Mouse (Mus musculus): ENCODE measurements at regions not wholly inside any gene's neighbourhood (a gene's known extent, or its start where the extent isn't known, plus 50 kb on each side); places are given as distances from the start of the nearest gene placed in this dataset.

DNA sequence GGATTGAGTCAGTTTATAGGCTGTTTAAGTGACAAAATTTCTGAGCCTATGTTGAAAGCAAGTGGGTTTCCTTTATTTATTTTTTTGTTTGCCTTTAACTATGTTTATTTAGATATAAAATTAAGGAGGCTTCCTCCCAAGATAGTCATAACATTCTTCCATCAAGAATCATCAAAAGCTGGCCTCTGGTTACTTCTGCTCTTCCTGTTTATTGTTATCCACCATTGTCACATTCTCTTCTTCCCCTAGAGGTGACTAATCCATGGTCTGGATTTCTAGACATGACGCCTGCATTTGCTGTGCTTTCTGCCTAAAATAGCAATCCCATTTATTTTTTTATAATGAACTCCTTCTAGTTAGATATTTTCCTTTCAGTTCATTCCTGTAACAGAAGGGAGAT lies 259.3 kb upstream of the Gm21798 start:
- H3K36me3 ChIP-seq (replicated peaks; ENCODE audit: insufficient read depth, low read length): no peaks in the 10 kb centered on the region
- H3K4me2 ChIP-seq (ENCODE audit: low read depth, low read length): no peak overlapping the region
- H3K4me3 ChIP-seq (ENCODE audit: low read depth, low read length): no peak overlapping the region
- no peaks in the 10 kb centered on the region for H3K9me3 ChIP-seq (ENCODE audit: low read length)
- DNase-seq: no peak
- H3K9ac ChIP-seq (replicated peaks): no peak overlapping the region
- no peak for TF ChIP-seq EP300 (IDR thresholded peaks at IDR 0.05; ENCODE audit: low read depth)
- no peaks in the 10 kb centered on the region for H3K27me3 ChIP-seq (ENCODE audit: insufficient read depth, low read length)
- ATAC-seq: no peak
- no peaks in the 10 kb centered on the region for H3K4me1 ChIP-seq (ENCODE audit: insufficient read depth)
- WGBS (ENCODE audit: insufficient replicate concordance): 59% methylated on average over 1 of the region's 1 CpGs
- no peak overlapping the region for H3K27ac ChIP-seq (ENCODE audit: low read depth)

DNA sequence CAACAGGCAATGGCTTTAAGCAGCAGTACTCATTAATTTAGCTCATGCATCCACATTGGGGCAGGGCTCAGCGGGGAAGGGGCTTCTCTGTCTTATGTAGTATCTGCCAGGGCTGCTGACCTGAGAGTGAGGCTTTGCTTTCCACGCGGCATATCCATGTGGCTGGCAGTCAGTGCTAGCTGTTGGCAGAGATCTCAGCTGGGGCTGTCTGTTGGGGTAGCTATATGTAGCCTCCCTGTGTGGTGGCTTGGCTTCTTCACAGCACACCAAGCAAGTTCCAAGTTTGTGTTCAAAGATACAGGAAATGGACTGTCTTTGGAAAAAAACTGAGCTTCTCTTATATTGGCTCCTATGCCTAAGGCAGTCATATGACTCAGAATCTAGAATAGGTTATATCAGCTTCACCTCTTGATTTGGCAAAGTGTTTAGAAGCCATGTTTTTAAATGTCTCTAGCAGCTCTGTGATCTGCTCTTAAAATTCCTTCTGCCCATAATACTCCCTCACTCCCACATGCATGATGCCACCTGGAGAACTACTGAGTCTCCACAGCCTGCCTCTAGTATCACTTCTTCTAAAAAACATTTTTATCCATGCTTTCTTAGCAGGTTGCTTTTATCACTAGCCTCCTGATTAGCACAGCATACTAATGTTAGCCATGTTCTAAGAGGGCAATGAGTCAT lies 254.9 kb upstream of the Gm21798 start:
- no peaks in the 10 kb centered on the region for H3K4me1 ChIP-seq (ENCODE audit: insufficient read depth)
- no peak for DNase-seq
- H3K9me3 ChIP-seq (ENCODE audit: low read length): no peaks in the 10 kb centered on the region
- ATAC-seq: no peak
- no peak overlapping the region for H3K27ac ChIP-seq (ENCODE audit: low read depth)
- no peak overlapping the region for H3K9ac ChIP-seq (replicated peaks)
- no peak overlapping the region for H3K4me3 ChIP-seq (ENCODE audit: low read depth, low read length)
- WGBS (ENCODE audit: insufficient replicate concordance): 60% methylated on average over 3 of the region's 3 CpGs
- no peak for TF ChIP-seq CTCF (IDR thresholded peaks at IDR 0.05; ENCODE audit: low read depth)
- TF ChIP-seq EP300 (IDR thresholded peaks at IDR 0.05; ENCODE audit: low read depth): no peak
- no peaks in the 10 kb centered on the region for H3K27me3 ChIP-seq (ENCODE audit: insufficient read depth, low read length)
- no peaks in the 10 kb centered on the region for H3K36me3 ChIP-seq (replicated peaks; ENCODE audit: insufficient read depth, low read length)
- no peak overlapping the region for H3K4me2 ChIP-seq (ENCODE audit: low read depth, low read length)

GRCm38 (mm10) chr15:64564703-64565102 lies 252.8 kb upstream of the Gm21798 start:
- DNase-seq: no peak

GRCm38 (mm10) chr15:64576891-64577535 lies 240.5 kb upstream of the Gm21798 start:
- no peak for DNase-seq
- no peaks in the 10 kb centered on the region for H3K9me3 ChIP-seq (ENCODE audit: low read length)
- no peak overlapping the region for H3K4me3 ChIP-seq (ENCODE audit: low read depth, low read length)
- no peaks in the 10 kb centered on the region for H3K27me3 ChIP-seq (ENCODE audit: insufficient read depth, low read length)
- H3K36me3 ChIP-seq (replicated peaks; ENCODE audit: insufficient read depth, low read length): no peaks in the 10 kb centered on the region
- 71% methylated on average over 1 of the region's 1 CpGs for WGBS (ENCODE audit: insufficient replicate concordance)
- no peak overlapping the region for H3K9ac ChIP-seq (replicated peaks)
- H3K27ac ChIP-seq (ENCODE audit: low read depth): no peak overlapping the region
- no peak for ATAC-seq
- H3K4me2 ChIP-seq (ENCODE audit: low read depth, low read length): no peak overlapping the region
- no peaks in the 10 kb centered on the region for H3K4me1 ChIP-seq (ENCODE audit: insufficient read depth)
- TF ChIP-seq EP300 (IDR thresholded peaks at IDR 0.05; ENCODE audit: low read depth) (no peak), CTCF (IDR thresholded peaks at IDR 0.05; ENCODE audit: low read depth) (no peak)

More at GRCm38 (mm10) chr15:64564703-64565102, 252.8 kb upstream of the Gm21798 start:
- ATAC-seq: no peak
- Histone ChIP-seq H3K27me3 (ENCODE audit: insufficient read depth, low read length) (no peaks in the 10 kb centered on the region), H3K27ac (ENCODE audit: low read depth) (no peak overlapping the region), H3K9ac (replicated peaks) (no peak overlapping the region), H3K4me1 (ENCODE audit: insufficient read depth) (no peaks in the 10 kb centered on the region), H3K9me3 (ENCODE audit: low read length) (no peaks in the 10 kb centered on the region), H3K36me3 (replicated peaks; ENCODE audit: insufficient read depth, low read length) (no peaks in the 10 kb centered on the region), H3K4me3 (ENCODE audit: low read depth, low read length) (no peak overlapping the region), H3K4me2 (ENCODE audit: low read depth, low read length) (no peak overlapping the region)
- no peak for TF ChIP-seq CTCF (IDR thresholded peaks at IDR 0.05; ENCODE audit: low read depth)
- no peak for TF ChIP-seq EP300 (IDR thresholded peaks at IDR 0.05; ENCODE audit: low read depth)
- WGBS (ENCODE audit: insufficient replicate concordance): 74% methylated on average over 3 of the region's 3 CpGs

- H3K4me3 ChIP-seq (ENCODE audit: low read depth, low read length): no peak overlapping the region
- no peaks in the 10 kb centered on the region for H3K27me3 ChIP-seq (ENCODE audit: insufficient read depth, low read length)
- ATAC-seq (no peak), DNase-seq (no peak)
- H3K4me2 ChIP-seq (ENCODE audit: low read depth, low read length): no peak overlapping the region
- H3K27ac ChIP-seq (ENCODE audit: low read depth): no peak overlapping the region
- 53% methylated on average over 4 of the region's 4 CpGs for WGBS (ENCODE audit: insufficient replicate concordance)
- H3K9ac ChIP-seq (replicated peaks): no peak overlapping the region
- TF ChIP-seq EP300 (IDR thresholded peaks at IDR 0.05; ENCODE audit: low read depth) (no peak), CTCF (IDR thresholded peaks at IDR 0.05; ENCODE audit: low read depth) (no peak)
- no peaks in the 10 kb centered on the region for H3K36me3 ChIP-seq (replicated peaks; ENCODE audit: insufficient read depth, low read length)
- no peaks in the 10 kb centered on the region for H3K9me3 ChIP-seq (ENCODE audit: low read length)
- no peaks in the 10 kb centered on the region for H3K4me1 ChIP-seq (ENCODE audit: insufficient read depth)
Measured at GRCm38 (mm10) chr15:64578991-64579390, 238.5 kb upstream of the Gm21798 start.

DNA sequence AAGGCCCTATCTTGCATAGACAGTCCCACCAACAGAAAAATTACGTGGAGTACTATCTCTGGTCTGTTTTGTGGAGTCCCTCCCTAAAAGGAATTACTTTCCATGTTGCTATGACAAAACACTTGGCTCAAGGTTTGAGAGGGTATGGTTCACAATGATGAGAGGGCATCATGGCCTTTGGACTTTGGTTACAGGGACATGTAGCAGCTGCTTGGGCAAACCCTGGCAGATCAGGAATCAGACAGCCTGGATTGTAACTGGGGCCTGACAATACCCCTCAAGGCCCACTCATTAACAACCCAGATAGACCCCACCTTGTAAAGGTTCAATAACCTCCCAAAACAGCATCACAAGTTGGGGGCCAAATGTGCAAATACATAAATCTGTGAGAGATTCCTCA lies 237.0 kb upstream of the Gm21798 start:
- DNase-seq (no peak), ATAC-seq (no peak)
- no peak overlapping the region for H3K9ac ChIP-seq (replicated peaks)
- no peak overlapping the region for H3K27ac ChIP-seq (ENCODE audit: low read depth)
- no peaks in the 10 kb centered on the region for H3K9me3 ChIP-seq (ENCODE audit: low read length)
- H3K27me3 ChIP-seq (ENCODE audit: insufficient read depth, low read length): no peaks in the 10 kb centered on the region
- H3K4me2 ChIP-seq (ENCODE audit: low read depth, low read length): no peak overlapping the region
- H3K4me1 ChIP-seq (ENCODE audit: insufficient read depth): no peaks in the 10 kb centered on the region
- H3K4me3 ChIP-seq (ENCODE audit: low read depth, low read length): no peak overlapping the region
- H3K36me3 ChIP-seq (replicated peaks; ENCODE audit: insufficient read depth, low read length): no peaks in the 10 kb centered on the region
- WGBS (ENCODE audit: insufficient replicate concordance): 46% methylated on average over 1 of the region's 1 CpGs
- no peak for TF ChIP-seq CTCF (IDR thresholded peaks at IDR 0.05; ENCODE audit: low read depth)
- no peak for TF ChIP-seq EP300 (IDR thresholded peaks at IDR 0.05; ENCODE audit: low read depth)
